Mouse (Mus musculus): ENCODE data around the gene Nrap.

Nrap gene

DNA sequence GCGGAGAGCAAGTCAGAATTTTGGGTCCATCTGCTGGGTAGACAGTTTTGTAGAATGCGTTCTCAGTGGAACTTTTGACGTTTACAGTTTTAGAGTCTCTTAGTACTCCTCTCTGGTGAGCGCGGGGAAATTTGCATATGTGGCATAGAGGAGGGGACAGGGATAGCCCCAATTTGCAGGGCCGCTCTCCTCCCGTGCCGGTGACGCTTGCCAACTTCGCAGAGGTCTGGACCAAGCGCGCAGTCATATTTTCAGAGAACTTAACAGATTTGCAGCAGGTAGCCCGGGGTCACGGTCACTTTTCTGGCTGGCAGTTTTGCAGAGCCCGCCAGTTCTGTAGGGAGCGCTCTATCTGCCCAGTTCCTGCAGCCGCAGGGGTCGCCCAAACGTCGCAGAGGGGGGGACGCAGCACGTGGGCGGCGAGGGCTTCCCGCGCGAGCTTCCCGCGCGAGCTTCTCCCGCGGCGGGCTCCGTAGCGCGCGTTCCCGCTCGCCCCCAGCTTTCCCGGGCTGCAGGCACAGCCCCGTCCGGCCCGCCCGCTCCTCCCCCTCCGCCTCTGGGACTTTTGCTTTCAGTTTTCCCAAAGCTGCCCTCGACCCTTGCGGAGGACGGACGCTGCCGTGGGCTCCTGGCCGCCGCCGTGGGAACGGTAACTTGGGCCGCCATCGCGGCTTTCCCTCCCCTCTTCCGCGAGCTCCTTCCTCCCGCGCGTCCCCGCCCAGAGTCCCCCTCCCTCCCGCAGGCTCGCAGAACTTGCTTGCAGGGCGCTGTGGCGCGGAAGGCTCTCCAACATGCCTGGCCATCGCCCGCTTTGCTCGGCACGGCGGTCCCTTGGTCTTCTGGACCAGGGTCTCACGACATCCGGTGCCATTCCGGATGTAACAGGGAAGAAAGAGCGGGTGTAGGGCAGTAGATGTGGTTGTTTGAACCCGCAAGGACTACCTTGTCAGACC lies 7.1 kb upstream of the Nrap start, which contains the start of gene Casp7:
Gene Casp7, plus strand, starts transcription at position 461 of the 953 bp plus-strand sequence.
- DNase-seq (ENCODE audit: low spot score), result no peak

DNA sequence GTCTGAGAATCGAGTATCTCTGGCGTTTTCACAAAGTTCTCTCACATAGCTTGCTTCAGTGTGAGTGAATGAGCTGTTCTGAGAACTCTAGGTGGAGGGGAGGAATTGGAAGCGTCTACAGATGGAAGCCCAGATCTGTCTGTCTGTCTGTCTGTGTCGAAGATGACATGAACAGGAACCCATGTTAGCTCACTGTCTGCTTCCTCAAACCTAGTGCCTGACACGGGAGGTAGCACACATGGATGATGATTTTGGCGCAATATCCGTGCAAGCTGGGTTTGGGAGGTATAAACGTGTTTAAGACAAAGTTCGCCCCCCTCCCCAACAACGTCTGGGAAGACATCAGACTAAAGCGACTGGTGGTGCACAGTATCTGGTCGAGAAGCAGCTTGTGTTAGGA lies 6.4 kb upstream of the Nrap start:
- DNase-seq (ENCODE audit: low spot score), result no peak

GRCm38 (mm10) chr19:56395183-56395935 lies 5.5 kb upstream of the Nrap start:
- DNase-seq (ENCODE audit: low spot score), result no peak

DNA sequence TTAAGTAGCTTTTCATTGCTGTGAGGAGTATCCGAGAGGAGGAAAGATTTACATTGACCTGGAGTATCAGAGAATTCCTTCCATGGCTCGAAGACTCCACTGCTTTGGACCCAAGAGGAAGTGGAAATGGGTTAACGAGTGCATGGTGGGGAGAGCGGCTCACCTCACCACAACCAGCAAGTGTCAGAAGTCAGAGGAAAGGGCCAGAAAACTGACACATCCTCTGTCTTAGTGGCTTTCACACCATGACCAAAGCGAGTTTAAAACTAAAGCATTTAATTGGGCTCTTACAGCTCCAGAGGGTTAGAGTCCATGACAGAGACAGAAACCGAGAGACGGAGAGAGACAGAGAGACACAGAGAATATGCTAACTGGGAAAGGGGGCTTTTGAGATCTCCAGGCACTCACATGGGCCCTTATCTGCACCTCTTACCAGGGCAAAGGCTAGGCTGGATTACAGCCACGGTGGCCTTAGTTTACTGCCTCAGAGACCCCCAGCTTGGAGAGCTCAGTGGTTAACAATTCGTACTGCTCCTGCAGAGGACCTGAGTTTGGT lies 3.6 kb upstream of the Nrap start:
- DNase-seq (ENCODE audit: low spot score), result no peak

DNA sequence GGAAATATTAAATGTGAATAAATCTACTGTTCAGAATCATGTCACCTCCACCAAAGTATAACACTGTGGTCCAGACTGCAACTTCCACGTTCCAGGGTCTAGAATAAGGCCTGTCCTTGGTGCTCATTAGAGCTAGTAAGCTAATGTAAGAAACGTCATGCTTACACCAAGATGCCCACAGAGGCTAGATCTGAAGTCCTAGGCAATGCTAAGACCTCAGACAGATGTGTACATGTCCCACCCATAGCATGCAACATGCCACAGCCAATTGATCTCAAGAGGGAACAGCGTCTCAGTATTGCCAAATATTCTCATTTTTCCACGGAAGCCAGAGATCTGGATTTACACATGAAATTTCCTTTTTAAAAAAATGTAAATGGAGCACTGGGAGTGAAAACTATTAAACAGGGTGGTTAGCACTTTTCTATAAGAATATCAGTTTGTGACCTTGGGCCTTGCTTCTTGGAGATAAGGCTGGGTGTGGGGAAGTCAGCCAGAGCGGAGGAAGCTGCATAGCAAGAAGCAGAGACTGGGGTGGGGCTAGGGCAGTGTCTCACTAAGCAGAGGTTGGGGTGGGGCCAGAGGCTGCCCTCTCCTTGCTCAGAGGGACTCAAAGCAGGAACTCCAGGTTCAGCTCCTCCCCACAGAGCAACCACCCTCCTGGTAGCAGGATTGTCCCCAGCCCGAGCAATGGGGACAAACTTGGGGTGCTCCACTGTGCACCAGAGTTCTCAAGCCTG lies 1.6 kb upstream of the Nrap start:
- DNase-seq (ENCODE audit: low spot score), result no peak

DNA sequence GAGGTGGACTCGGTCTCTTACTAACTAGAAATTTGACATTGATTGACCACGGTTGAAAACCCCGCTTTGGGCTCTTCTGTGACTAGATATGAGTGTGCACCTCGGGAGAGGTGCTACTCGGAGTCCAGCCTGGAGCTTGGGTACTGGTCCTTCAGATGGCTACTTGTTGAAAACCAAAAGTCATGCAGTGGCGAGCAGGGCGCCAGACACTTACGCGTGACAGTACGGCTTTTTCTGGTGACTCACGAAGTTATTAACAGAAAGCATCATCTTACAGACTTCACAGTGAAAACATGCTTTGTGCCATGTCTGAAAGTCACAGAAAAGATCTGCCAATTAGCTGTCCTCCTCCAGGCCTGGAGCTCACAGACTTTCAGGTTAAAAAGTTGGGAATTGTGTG lies 661 bp downstream of the Nrap start:
- DNase-seq (ENCODE audit: low spot score), result no peak

GRCm38 (mm10) chr19:56387726-56388302 lies 2.0 kb downstream of the Nrap start:
- no peak for DNase-seq (ENCODE audit: low spot score)

- DNase-seq (ENCODE audit: low spot score), result no peak
Measured at GRCm38 (mm10) chr19:56386095-56386494, 3.7 kb downstream of the Nrap start.

DNA sequence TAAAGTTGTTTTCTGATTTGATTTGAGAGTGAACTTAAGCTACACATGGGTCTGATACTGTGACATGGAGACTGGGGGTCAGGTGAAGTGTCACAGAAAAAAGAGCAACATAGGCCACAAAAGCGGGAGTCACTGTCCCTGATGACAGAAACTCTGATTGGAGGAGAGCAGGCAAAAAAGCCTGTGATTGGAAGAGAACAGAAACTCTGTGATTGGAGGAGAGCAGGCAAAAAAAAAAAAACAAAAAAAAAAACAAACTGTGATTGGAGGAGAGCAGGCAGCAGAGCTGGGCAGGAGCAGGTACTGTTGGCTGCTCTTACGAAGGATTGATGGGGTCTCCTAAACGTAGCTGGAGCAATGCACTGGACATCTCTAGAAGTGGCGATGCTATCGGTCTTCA lies 4.3 kb downstream of the Nrap start:
- no peak for DNase-seq (ENCODE audit: low spot score)

DNA sequence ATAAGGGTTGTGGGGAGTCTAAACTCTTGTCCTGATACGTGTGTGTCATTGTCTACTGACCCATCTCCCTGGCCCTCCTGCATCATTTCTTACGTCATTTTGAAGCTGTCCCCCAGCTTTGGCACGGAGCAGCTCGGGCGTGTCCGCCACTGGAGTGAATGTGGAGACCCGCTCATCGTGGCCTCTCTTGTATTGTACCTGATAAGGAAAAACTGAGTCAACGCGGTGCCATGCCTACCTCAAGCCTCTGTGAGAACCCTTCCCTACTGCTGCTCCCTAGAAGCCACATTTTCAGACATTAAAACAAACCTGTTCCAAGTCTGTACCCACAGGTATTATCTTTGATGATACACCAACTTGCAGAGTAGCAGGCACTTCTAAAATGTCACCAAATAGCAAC lies 8.4 kb downstream of the Nrap start:
- DNase-seq (ENCODE audit: low spot score), result no peak

- no peak for DNase-seq (ENCODE audit: low spot score)
Measured at GRCm38 (mm10) chr19:56380341-56380740, 9.5 kb downstream of the Nrap start.

- no peak for DNase-seq (ENCODE audit: low spot score)
Measured at GRCm38 (mm10) chr19:56378554-56379172, 11.2 kb downstream of the Nrap start.

- no peak for DNase-seq (ENCODE audit: low spot score)
Measured at GRCm38 (mm10) chr19:56378007-56378406, 11.8 kb downstream of the Nrap start.

DNA sequence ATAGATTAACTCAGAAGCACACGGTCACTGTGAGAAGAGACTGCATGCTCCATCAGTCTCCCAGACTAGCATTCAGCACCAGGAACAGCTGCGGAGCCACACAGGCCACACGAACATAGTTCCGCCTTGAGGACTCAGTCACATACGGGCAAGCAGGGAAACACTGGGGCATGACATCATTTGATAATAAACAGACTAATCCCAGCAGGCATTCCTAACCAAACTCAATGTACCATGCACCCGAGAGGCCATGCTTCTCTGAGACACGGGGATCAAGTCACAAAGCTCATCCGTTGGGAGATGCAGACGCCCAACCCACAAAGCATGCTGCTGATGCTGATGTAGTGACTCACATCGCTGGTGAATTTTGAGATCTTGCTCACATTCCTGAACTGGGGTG lies 15.8 kb downstream of the Nrap start:
- no peak for DNase-seq (ENCODE audit: low spot score)

- DNase-seq (ENCODE audit: low spot score), result no peak
Measured at GRCm38 (mm10) chr19:56373246-56373645, 16.6 kb downstream of the Nrap start.

DNA sequence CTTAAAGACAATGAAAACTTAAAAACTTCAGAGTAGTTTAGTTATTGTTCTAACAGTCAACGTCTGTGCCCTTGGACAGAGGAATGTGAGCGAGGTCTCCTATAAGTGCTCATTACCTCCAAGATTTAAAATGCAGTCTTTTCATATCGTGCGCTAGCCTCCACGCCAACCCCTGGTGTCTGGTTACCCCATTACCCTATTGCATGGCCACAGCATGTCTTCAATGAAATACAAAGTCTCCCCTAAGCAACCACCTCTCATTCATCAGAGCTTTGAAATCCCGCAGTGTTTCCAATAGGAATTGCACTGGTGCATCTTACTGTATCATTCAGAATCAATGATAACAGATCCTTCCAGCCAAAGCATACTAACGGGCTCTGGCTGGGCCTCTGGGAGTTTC lies 17.6 kb downstream of the Nrap start:
- DNase-seq (ENCODE audit: low spot score), result no peak

- DNase-seq (ENCODE audit: low spot score), result no peak
Measured at GRCm38 (mm10) chr19:56370389-56371150, 19.3 kb downstream of the Nrap start.

DNA sequence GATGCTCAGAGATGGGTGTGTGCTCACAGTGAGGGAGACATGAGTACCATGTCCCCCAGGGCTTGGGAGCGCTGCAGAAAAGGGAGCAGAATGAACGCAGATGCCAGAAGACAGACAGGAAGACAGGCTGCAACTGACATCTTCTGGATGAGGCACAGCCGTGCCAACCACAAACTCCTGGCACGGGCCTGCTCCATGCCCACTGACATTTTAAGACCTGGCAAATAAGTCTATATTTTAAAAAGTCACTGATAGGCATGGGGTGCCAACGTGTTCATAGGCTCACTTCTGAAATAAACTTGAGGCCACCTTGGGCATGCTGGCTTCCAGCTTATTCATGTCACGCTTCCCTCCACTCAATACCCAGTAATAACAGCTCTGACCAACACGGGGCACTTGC lies 20.9 kb downstream of the Nrap start:
- DNase-seq (ENCODE audit: low spot score), result no peak

DNA sequence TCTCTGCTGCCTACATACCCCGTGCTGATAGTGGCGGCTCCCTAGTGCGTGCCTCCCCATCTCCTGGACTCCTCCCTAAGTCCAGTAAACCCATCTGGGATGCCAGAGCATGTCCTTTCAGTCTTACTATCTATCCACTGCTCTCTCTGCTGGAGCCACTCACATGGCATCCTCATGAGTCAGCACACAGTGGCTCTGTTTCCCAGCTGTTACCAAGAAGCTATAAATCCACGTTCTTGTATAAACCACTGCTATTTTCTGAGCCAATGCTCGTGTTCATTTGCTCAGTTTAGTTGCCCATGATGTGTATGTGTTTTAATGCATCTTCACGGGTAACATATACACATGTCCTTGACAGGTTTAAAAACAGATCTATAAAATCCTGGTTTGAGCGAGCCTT lies 22.1 kb downstream of the Nrap start:
- DNase-seq (ENCODE audit: low spot score), result no peak

- DNase-seq (ENCODE audit: low spot score), result no peak
Measured at GRCm38 (mm10) chr19:56366625-56367024, 23.2 kb downstream of the Nrap start.

DNA sequence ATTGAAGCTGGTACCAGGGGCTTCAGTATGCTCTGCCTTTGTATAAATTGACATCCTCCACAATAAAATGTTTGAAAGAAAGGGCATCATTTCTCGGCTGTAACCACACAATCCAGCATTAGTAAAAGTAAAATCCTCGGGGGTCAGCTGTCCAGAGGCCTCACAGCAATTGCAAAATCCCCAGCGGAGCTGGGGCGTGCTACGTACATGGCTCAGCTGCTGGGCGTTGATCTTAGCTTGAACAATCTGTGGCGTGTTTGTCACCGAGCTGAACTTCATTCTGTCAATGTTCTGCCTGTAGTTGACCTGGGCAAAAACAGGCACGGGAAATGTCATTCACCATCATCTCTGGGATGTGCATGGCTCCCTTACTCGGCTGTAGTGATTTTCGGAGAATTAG lies 23.7 kb downstream of the Nrap start:
- no peak for DNase-seq (ENCODE audit: low spot score)

Measured in urinary bladder, postnatal 10 days (tissue).